Mouse (Mus musculus) bone marrow macrophage, adult 2 months (primary cell): ENCODE results near the gene Nts.

Experiments
- CTCF ChIP-seq: IDR thresholded peaks from 2 replicates; pipeline ENCODE4 v1.5.1; 2012; ENCODE audit warnings: low read depth, mild to moderate bottlenecking, low read length, moderate library complexity
- POLR2A ChIP-seq: IDR thresholded peaks from 2 replicates; pipeline ENCODE4 v1.6.1; 2012; ENCODE audit warnings: mild to moderate bottlenecking, low read depth, low read length, borderline replicate concordance

- no peak for TF ChIP-seq POLR2A
- TF ChIP-seq CTCF, result no peak
These were observed 21.1 kb upstream of the Nts start for GRCm38 (mm10) chr10:102511461-102511806.
